Mouse (Mus musculus) embryo, embryonic 11.5 days (tissue): Measurements from ENCODE around the gene Gm6040.

ENCODE experiments used
- DNase-seq: peaks from one replicate; pipeline ENCODE4 v3.0.0-alpha.2; 2012; ENCODE audit warnings: low read depth, low spot score

Gm6040 gene

GRCm38 (mm10) chr8:20921971-20922370 is at the start of gene Gm6040:
TSS of gene Gm6040 (minus strand) at chr8:20922071.
- DNase-seq = no peak

- no peak for DNase-seq
Measured at GRCm38 (mm10) chr8:20964531-20964930, 42.7 kb upstream of the Gm6040 start.

DNA sequence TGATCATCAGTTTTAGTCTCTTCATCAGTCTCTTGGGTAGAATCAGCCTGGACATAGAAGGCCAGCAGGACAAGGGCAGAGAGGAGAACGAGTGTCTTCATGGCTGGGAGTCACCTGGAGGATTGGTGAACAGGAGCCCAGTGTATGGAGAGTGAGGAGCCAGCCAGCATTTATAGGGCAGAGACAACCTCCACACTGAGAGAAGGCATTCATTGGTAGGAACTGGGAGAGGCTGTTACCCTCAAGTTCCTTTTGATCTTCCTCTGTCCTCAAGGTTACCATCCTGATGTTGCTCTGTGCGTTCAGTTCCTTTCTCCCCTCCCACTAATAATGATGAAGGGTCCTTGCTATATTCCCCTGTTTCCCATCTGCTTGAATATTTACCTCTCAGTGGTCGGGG is 22.7 kb upstream of the Gm6040 start, which contains the start of gene AY761185:
Gene AY761185 (minus strand): TSS at position 101 of the 400 bp plus-strand sequence.
- no peak for DNase-seq

- no peak for DNase-seq
Measured at GRCm38 (mm10) chr8:20912288-20912687, 9.6 kb downstream of the Gm6040 start.

DNA sequence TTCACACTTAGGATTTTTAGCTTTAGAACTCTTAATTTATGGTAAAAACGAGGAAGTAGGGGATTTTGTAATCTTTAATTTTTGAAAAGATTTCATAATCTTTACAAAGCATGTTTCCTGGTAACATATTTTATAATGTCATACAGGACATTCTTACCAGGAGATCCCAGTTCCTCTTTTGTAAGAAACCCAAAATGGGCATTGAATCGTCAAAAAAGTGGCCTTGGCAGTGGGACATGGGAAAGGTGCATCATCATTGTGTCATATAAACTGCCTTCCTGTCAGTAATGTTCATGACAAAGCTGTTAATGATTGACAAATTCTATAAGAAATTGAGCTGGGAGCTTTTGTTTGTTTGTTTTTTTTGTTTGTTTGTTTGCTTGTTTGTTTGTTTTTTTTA is 13.6 kb downstream of the Gm6040 start:
- no peak for DNase-seq

DNA sequence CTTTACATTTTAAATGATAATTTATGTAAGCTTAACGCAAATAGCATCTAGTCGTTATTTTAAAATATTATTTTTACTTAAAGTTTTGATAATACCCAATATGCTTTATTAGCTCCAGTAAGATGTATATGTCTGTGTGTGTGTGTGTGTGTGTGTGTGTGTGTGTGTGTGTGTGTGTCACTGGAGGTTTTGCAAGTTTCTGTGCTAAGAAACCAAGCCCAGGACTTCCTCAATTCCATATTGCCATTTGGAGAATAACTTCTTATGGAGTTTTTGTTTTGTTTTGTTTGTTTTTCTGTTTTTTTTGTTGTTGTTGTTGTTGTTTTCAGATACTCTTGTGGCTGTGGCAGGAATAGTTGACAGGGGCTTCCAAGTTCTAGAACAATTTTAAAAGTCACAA is 14.8 kb downstream of the Gm6040 start:
- no peak for DNase-seq

DNA sequence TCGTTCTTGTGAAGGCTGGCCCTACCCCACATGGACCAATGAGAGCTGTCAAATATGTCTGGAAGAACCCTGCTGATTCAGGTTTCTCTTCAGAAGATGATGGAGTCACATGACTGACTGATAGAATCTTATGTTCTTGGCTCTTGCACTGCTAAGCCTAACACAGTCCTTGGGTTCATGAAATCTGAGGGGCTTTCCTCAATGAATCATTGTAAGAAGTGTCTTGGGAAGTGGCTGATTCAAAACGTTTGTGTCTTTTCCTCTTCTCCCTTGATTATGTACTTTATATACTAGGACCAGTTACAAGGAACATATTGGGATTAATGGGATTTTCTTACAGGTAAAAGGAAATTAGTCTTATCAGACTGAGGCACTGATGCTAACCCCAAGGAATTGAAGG is 19.3 kb downstream of the Gm6040 start, which contains the start of gene Gm15056:
Gene Gm15056 (minus strand): TSS at position 101 of the 400 bp plus-strand sequence.
- DNase-seq = no peak

GRCm38 (mm10) chr8:20892369-20892768 is 29.5 kb downstream of the Gm6040 start, which contains the start of gene Defb33:
TSS of gene Defb33 (plus strand) at chr8:20892669.
- DNase-seq = no peak

DNA sequence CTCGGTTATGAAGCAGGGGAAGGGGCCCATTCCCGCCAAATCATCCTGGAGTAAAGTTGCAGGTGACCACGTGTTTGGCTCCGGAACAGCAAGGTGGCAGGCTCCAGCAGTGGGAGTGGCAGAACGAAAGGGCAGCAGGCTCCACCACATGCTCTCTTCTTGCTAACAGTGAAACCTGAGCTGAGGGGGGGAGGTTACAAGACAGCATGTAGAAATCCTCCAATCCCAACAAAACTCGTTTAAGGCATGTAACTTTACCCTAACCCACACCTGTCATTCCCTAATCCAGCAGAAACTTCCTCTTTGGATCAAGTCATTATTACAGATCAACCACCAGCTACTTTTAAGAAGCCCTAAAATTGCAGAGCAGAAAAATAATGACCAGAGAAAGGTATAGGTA is 47.3 kb downstream of the Gm6040 start:
- DNase-seq = no peak
